Mouse (Mus musculus): Measurements from ENCODE around the gene Lbr. TPM values are rescaled to one million over a fixed set of nuclear protein-coding genes. Genes with fewer than 3 reads are reported as not detected.

Lbr gene
- total RNA-seq, 4 experiments from 2014 or later: 15.7 to 23.2 (median 17.6) TPM

DNA sequence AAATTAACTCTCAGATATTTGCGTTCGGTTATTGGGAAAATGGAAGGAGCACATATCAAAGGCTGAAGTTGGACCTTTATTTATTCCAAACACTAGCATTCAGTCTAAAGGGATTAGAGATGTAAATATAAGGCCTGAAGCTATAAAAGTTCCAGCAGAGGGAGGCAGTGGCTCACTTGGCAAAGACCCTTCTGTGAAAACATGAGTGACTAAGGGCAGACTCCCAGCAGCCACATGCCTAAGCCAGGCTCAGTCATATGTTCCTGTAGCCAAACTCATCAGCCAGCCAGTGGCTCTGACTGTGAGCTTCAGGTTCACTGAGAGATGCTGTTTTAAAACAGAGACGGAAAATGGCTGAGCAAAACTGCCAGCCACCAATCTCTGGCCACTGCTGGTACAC, 71.0 kb downstream of the Lbr start:
- no peak for DNase-seq

DNA sequence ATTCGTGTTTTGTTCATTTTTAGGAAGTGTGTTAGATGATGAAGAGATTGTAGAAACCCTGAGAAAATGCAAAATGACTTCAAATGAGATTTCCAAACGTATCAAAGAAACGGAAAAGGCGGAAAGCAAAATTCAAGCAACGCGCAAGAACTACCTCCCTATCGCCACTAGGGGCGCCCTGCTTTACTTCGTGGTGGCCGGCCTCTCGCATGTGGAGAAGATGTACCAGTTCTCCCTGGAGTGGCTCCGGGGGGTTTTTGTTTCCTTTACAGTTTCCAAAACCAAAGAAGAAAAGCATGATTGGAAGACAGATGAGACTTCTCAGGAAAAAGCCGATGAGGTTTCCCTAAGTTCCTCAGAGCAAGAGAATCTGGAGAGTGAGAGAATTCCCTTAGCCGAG, 73.5 kb downstream of the Lbr start:
- no peak for DNase-seq

Other genes with a start within 250 kb of the Lbr start
- 100 to 1,000 TPM in 1 of 4 experiments, 10 to 100 TPM in 3; 62.1 to 126 (median 78.8) TPM for gene Enah, start 176.9 kb upstream of the Lbr start, total RNA-seq (2022)

Data from adrenal gland, adult 8-10 months (tissue).